In genomic region chr6:117254620-117255228, GRCm38 (mm10) we compare ENCODE assay signal across 9 mouse cellular contexts.
A peak's percentile ranks its signal among the peaks of the same experiment; 100 is the strongest.
DNase-seq lines count a peak whose midpoint lies in the region; ATAC-seq lines count a peak whose summit lies in the region.
"Had no signal": no experiment of that assay in that cellular context is flagged by ENCODE, and none has a peak within 500 bp of the region (broad histone marks: within the 10 kb centered on the region; RNA-seq: fewer than 3 reads in every experiment).

No protein-coding gene starts in this region.

- H3K27me3 ChIP-seq in forebrain, embryonic 11.5 days (ENCODE audit: control insufficient read depth, insufficient read depth, low read length), result no peaks in the 10 kb centered on the region
- peaks cover 11% of the 10 kb centered on the region for H3K27me3 ChIP-seq in forebrain, embryonic 10.5 days (ENCODE audit: poor library complexity, severe bottlenecking)
- H3K27me3 ChIP-seq in forebrain, embryonic 15.5 days, result no peaks in the 10 kb centered on the region
- H3K27me3 ChIP-seq in hindbrain, embryonic 15.5 days, result no peaks in the 10 kb centered on the region

- H3K4me1 ChIP-seq in forebrain, embryonic 11.5 days (replicated peaks; ENCODE audit: control insufficient read depth, insufficient read depth, low read length), result no peaks in the 10 kb centered on the region
- H3K4me1 ChIP-seq in forebrain, embryonic 10.5 days, result peaks cover 20% of the 10 kb centered on the region
- peaks cover 31% of the 10 kb centered on the region for H3K4me1 ChIP-seq in forebrain, embryonic 15.5 days
- peaks cover 7% of the 10 kb centered on the region; the same call in 1 of the 2 replicates for H3K4me1 ChIP-seq in hindbrain, embryonic 15.5 days (replicated peaks)

- H3K36me3 ChIP-seq in forebrain, embryonic 11.5 days (ENCODE audit: control insufficient read depth, insufficient read depth, low read length), result no peaks in the 10 kb centered on the region
- H3K36me3 ChIP-seq in forebrain, embryonic 10.5 days (replicated peaks), result no peaks in the 10 kb centered on the region
- H3K36me3 ChIP-seq in forebrain, embryonic 15.5 days, result no peaks in the 10 kb centered on the region
- H3K36me3 ChIP-seq in hindbrain, embryonic 15.5 days, result no peaks in the 10 kb centered on the region

- ATAC-seq in forebrain, embryonic 11.5 days (replicated peaks; ENCODE audit: low FRiP score), result peak; percentile 33; the same call in 1 of the 2 replicates
- peak; percentile 90 for ATAC-seq in forebrain, embryonic 15.5 days (replicated peaks)
- peak; percentile 83 for ATAC-seq in hindbrain, embryonic 15.5 days (ENCODE audit: low FRiP score, low read depth)
- no peak for ATAC-seq in granulocyte monocyte progenitor cell, adult 5-6 weeks (replicated peaks; ENCODE audit: poor library complexity, severe bottlenecking)

- DNase-seq in forebrain, embryonic 11.5 days (ENCODE audit: low spot score), result peak; percentile 60
- no peak for DNase-seq in forebrain, embryonic 10.5 days (ENCODE audit: extremely low spot score, low spot score)
- peak; percentile 20 for DNase-seq in adrenal gland, adult 8-10 months
- DNase-seq in left cerebral cortex, postnatal 4 days, result peak; percentile 97
- peak; percentile 90 to 92 for DNase-seq in right cerebral cortex, postnatal 10 days (ENCODE audit: low spot score in 2 of 2)

- intact Hi-C loops in left cerebral cortex, postnatal 4 days (cut with DNase I), result no loop called here

- no peak overlapping the region for H3K4me2 ChIP-seq in forebrain, embryonic 11.5 days (ENCODE audit: low read depth, low read length, severe bottlenecking)
- no peak overlapping the region for H3K4me2 ChIP-seq in forebrain, embryonic 15.5 days (replicated peaks)
- no peak overlapping the region for H3K4me2 ChIP-seq in hindbrain, embryonic 15.5 days

- no peak overlapping the region for H3K9ac ChIP-seq in forebrain, embryonic 11.5 days (ENCODE audit: low read length)
- H3K9ac ChIP-seq in forebrain, embryonic 15.5 days (replicated peaks), result no peak overlapping the region
- H3K9ac ChIP-seq in hindbrain, embryonic 15.5 days, result no peak overlapping the region
- H3K9ac ChIP-seq: liver, embryonic 14.5 days had no signal

- H3K4me3 ChIP-seq in forebrain, embryonic 11.5 days (ENCODE audit: low read depth, low read length), result no peak overlapping the region
- no peak overlapping the region for H3K4me3 ChIP-seq in forebrain, embryonic 10.5 days
- no peak overlapping the region for H3K4me3 ChIP-seq in forebrain, embryonic 15.5 days
- no peak overlapping the region for H3K4me3 ChIP-seq in hindbrain, embryonic 15.5 days

- WGBS in forebrain, embryonic 11.5 days, result 73% methylated on average over 3 of the region's 3 CpGs
- WGBS in forebrain, embryonic 10.5 days, result 87% methylated on average over 3 of the region's 3 CpGs
- WGBS in forebrain, embryonic 15.5 days, result 33% methylated on average over 3 of the region's 3 CpGs
- 63% methylated on average over 3 of the region's 3 CpGs for WGBS in hindbrain, embryonic 15.5 days

- H3K27ac ChIP-seq in forebrain, embryonic 11.5 days (ENCODE audit: low read depth, low read length), result no peak overlapping the region
- no peak overlapping the region for H3K27ac ChIP-seq in forebrain, embryonic 10.5 days
- H3K27ac ChIP-seq in forebrain, embryonic 15.5 days (replicated peaks), result peak overlapping the region; percentile 86
- peak overlapping the region; percentile 3; the same call in 1 of the 2 replicates for H3K27ac ChIP-seq in hindbrain, embryonic 15.5 days (replicated peaks)
- H3K27ac ChIP-seq: liver, embryonic 14.5 days had no signal

- H3K9me3 ChIP-seq in forebrain, embryonic 11.5 days (ENCODE audit: control insufficient read depth, low read length), result no peaks in the 10 kb centered on the region
- H3K9me3 ChIP-seq in forebrain, embryonic 10.5 days, result no peaks in the 10 kb centered on the region
- no peaks in the 10 kb centered on the region for H3K9me3 ChIP-seq in forebrain, embryonic 15.5 days
- no peaks in the 10 kb centered on the region for H3K9me3 ChIP-seq in hindbrain, embryonic 15.5 days

Comparison
In these comparisons a context has a peak if more than half of its experiments do, and no peak if none do; other contexts are left out.
1. H3K27ac ChIP-seq: peak in forebrain, embryonic 15.5 days (single experiment) and hindbrain, embryonic 15.5 days (single experiment); none in forebrain, embryonic 11.5 days (single experiment) and forebrain, embryonic 10.5 days (single experiment).